ENCODE assay signal across 13 mouse cellular contexts in the genomic region with DNA sequence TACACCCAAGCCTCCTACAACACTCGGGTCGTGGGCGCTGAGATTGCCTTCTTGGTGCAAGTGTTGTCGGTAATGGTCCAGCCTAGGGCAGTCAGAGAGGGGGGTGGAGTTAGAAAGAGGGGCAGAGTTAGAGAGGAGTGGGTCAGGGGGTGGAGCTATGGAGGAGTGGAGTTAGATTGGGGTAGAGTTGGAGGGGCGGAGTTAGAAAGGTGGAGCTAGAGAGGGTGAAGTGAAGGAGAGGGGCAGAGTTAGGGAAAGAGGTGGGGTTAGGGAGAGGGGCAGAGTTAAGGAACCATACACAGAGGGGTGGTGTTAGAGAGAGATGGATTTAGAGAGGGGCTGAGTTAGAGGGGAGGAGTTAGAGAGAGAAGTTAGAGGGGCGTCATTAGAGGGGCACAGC. TPM values are rescaled to one million over a fixed set of nuclear protein-coding genes. Genes with fewer than 3 reads are reported as not detected.
A peak's percentile ranks its signal among the peaks of the same experiment; 100 is the strongest.
DNase-seq lines count a peak whose midpoint lies in the region; ATAC-seq and TF ChIP-seq lines count a peak whose summit lies in the region.
"Had no signal": no experiment of that assay in that cellular context is flagged by ENCODE, and none has a peak within 500 bp of the region (broad histone marks: within the 10 kb centered on the region; RNA-seq: fewer than 3 reads in every experiment).

No protein-coding gene starts in this region.

- H3K36me3 ChIP-seq in lung, embryonic 14.5 days (ENCODE audit: insufficient read depth) = no peaks in the 10 kb centered on the region
- no peaks in the 10 kb centered on the region for H3K36me3 ChIP-seq in embryonic facial prominence, embryonic 13.5 days

- no peak overlapping the region for H3K27ac ChIP-seq in lung, embryonic 14.5 days (ENCODE audit: low read depth)
- H3K27ac ChIP-seq in embryonic facial prominence, embryonic 13.5 days = no peak overlapping the region

- H3K4me3 ChIP-seq in lung, embryonic 14.5 days (ENCODE audit: low read depth, low read length) = no peak overlapping the region
- no peak overlapping the region for H3K4me3 ChIP-seq in embryonic facial prominence, embryonic 13.5 days

- WGBS in lung, embryonic 14.5 days = 26% methylated on average over 6 of the region's 6 CpGs
- WGBS in embryonic facial prominence, embryonic 13.5 days = 17% methylated on average over 6 of the region's 6 CpGs

- no peak for DNase-seq in lung, embryonic 14.5 days
- no peak for DNase-seq in lung, postnatal 25 days (ENCODE audit: low spot score)
- DNase-seq in ZHBTc4 (ENCODE audit: low read depth, low spot score) = peak; percentile 84
- peak; percentile 6 for DNase-seq in lung, postnatal 36 days
- DNase-seq in thymus, postnatal 36 days = no peak
- no peak for DNase-seq in heart, adult 8-10 months (ENCODE audit: low spot score)
- DNase-seq: thymus, postnatal 25 days had no signal

- TF ChIP-seq CTCF in lung, embryonic 14.5 days (IDR thresholded peaks at IDR 0.05; ENCODE audit: low read depth) = no peak

- no peaks in the 10 kb centered on the region for H3K4me1 ChIP-seq in lung, embryonic 14.5 days (ENCODE audit: insufficient read depth)
- H3K4me1 ChIP-seq in embryonic facial prominence, embryonic 13.5 days = peaks cover 16% of the 10 kb centered on the region; the same call in 1 of the 2 replicates

- no peak overlapping the region; the same call in 1 of the 2 replicates for H3K4me2 ChIP-seq in lung, embryonic 14.5 days
- no peak overlapping the region for H3K4me2 ChIP-seq in embryonic facial prominence, embryonic 13.5 days

- no peaks in the 10 kb centered on the region for H3K27me3 ChIP-seq in lung, embryonic 14.5 days (ENCODE audit: insufficient read depth, low read length)
- H3K27me3 ChIP-seq in embryonic facial prominence, embryonic 13.5 days = no peaks in the 10 kb centered on the region; the same call in 1 of the 2 replicates

- no peaks in the 10 kb centered on the region for H3K9me3 ChIP-seq in lung, embryonic 14.5 days (ENCODE audit: low read depth, low read length)
- no peaks in the 10 kb centered on the region for H3K9me3 ChIP-seq in embryonic facial prominence, embryonic 13.5 days

- no peak overlapping the region for H3K9ac ChIP-seq in lung, embryonic 14.5 days
- no peak overlapping the region for H3K9ac ChIP-seq in embryonic facial prominence, embryonic 13.5 days

- ATAC-seq in lung, embryonic 14.5 days (ENCODE audit: insufficient read depth) = peak; percentile 29; the same call in 1 of the 2 replicates
- 0 out of 2 replicates have a peak, but pooled peaks have one; percentile 28 for ATAC-seq in embryonic facial prominence, embryonic 13.5 days (ENCODE audit: insufficient number of reproducible peaks, insufficient read depth, low FRiP score, low TSS enrichment, low read depth)

RNA-seq across cellular contexts. Expression of a gene that starts 2.8 kb away (rescaled TPM):
- polyA plus RNA-seq in lung, embryonic 14.5 days (2014; fragmentation: Nextera tagmentation; extraction: Ambion mirVana) = 0.35 and 0.38 TPM in 2 replicates
- polyA plus RNA-seq in embryonic facial prominence, embryonic 13.5 days (2015; fragmentation: Nextera tagmentation; extraction: Ambion mirVana) = not detected in 2 replicates
- not detected for total RNA-seq in heart, adult 8-10 months (2022)
- total RNA-seq: adrenal gland, postnatal 10 days; granulocyte monocyte progenitor cell, adult 5-6 weeks; megakaryocyte progenitor cell, adult 5-6 weeks; MEL had no signal

RNA-seq across cellular contexts. Expression of a gene that starts 31.9 kb away (rescaled TPM):
- polyA plus RNA-seq in lung, embryonic 14.5 days (2014; fragmentation: Nextera tagmentation; extraction: Ambion mirVana) = not detected in 2 replicates
- polyA plus RNA-seq in embryonic facial prominence, embryonic 13.5 days (2015; fragmentation: Nextera tagmentation; extraction: Ambion mirVana) = not detected in 2 replicates
- total RNA-seq in heart, adult 8-10 months (2022) = not detected
- total RNA-seq: adrenal gland, postnatal 10 days; granulocyte monocyte progenitor cell, adult 5-6 weeks; megakaryocyte progenitor cell, adult 5-6 weeks; MEL had no signal
- polyA plus RNA-seq: intestine, embryonic 14.5 days had no signal

RNA-seq across cellular contexts. Expression of a gene that starts 33.6 kb away (rescaled TPM):
- 0.69 and 1.0 TPM in 2 replicates for polyA plus RNA-seq in lung, embryonic 14.5 days (2014; fragmentation: Nextera tagmentation; extraction: Ambion mirVana)
- 3.1 TPM in 1 of 2 replicates, not detected in the other for polyA plus RNA-seq in embryonic facial prominence, embryonic 13.5 days (2015; fragmentation: Nextera tagmentation; extraction: Ambion mirVana)
- not detected for total RNA-seq in heart, adult 8-10 months (2022)
- total RNA-seq: granulocyte monocyte progenitor cell, adult 5-6 weeks; megakaryocyte progenitor cell, adult 5-6 weeks; MEL had no signal

Comparison
In these comparisons a context has a peak if more than half of its experiments do, and no peak if none do; other contexts are left out.
1. DNase-seq: peak in ZHBTc4 (single experiment) and lung, postnatal 36 days (single experiment); none in lung, embryonic 14.5 days (single experiment), lung, postnatal 25 days (single experiment), thymus, postnatal 36 days (0 of 2) and heart, adult 8-10 months (single experiment).